Mouse (Mus musculus) bone marrow, adult 2 months (tissue): ENCODE results near the gene Lgi4.

Source experiments
- CTCF ChIP-seq: fragments of 200-500 bp; IDR thresholded peaks from 2 replicates; pipeline ENCODE4 v1.5.1; 2011; ENCODE audit warnings: low read length, control low read depth; ENCODE audit not compliant: control insufficient read depth, insufficient read depth
- POLR2A ChIP-seq: fragments of 200-500 bp; IDR thresholded peaks from 2 replicates; pipeline ENCODE4 v1.6.1; 2011; ENCODE audit warnings: low read depth, mild to moderate bottlenecking, control low read depth, low read length, borderline replicate concordance; ENCODE audit not compliant: control insufficient read depth

- TF ChIP-seq CTCF (no peak), POLR2A (no peak)
Measured at GRCm38 (mm10) chr7:31115587-31116043, 56.5 kb downstream of the Lgi4 start.
